Mouse (Mus musculus) splenic B cell, adult 2 months (primary cell): ENCODE results near the gene Plcb1.

Experiments used
- DNase-seq: peaks from one replicate; pipeline ENCODE4 v3.0.0-alpha.2; 2011; ENCODE audit warnings: low read depth, low spot score
- H3K27me3 ChIP-seq: 2 replicates; pipeline ENCODE4 v1.6.1; 2012; ENCODE audit warnings: mild to moderate bottlenecking, low read length, moderate library complexity, mixed read lengths; ENCODE audit not compliant: control insufficient read depth, poor library complexity, insufficient read depth, severe bottlenecking
- H3K36me3 ChIP-seq: 2 replicates; pipeline ENCODE4 v1.6.1; 2012; ENCODE audit warnings: mild to moderate bottlenecking, low read length, moderate library complexity, mixed read lengths; ENCODE audit not compliant: control insufficient read depth, poor library complexity, insufficient read depth, severe bottlenecking

Plcb1 gene

GRCm38 (mm10) chr2:134821176-134821575 is 35.3 kb downstream of the Plcb1 start:
- no peak for DNase-seq
- no peaks in the 10 kb centered on the region for H3K36me3 ChIP-seq
- H3K27me3 ChIP-seq, result no peaks in the 10 kb centered on the region

- Histone ChIP-seq H3K36me3 (no peaks in the 10 kb centered on the region), H3K27me3 (no peaks in the 10 kb centered on the region)
- DNase-seq, result no peak
Observed at GRCm38 (mm10) chr2:134825645-134826044, 39.8 kb downstream of the Plcb1 start.

DNA sequence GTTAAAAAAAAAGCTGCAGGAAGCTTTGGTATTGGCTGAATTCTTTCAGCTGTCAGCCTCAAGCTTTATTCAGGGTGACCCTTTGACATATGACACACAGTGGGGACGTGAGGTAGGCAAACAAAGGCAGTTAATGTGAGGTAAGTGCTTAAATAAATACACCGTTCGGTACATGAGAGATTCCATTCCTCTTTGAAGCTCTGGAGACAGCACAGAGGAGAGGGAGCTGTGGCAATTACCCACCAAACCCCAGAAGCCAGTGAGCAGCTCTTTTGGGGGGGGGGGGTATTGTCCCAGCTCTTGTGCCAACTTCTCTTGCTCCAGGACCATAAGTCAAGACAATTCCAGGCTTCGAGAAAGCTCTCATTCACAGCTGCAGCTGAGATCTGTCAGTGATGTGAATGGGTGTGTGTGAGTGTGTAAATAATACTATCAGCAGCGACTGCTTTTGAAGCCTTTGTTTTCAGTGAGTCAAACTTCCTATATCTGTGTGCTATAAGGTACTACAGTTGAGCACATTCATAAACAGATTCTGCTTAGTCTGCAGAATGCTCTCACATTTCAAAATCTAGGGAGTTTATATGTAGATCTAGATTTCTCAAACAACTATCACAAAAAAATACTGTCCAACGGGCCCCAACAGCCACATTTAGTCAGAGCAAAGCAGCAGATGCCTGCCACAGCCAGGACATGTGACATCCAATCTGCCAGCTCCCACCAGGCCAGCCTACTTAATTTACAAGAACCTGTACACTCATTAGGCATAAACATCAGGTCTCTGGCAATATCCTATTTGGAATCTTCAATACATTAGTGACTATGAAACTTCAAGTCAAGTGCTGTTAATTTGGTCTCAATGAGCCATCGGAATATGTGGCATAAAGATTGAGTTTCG is 40.5 kb downstream of the Plcb1 start:
- DNase-seq, result no peak
- no peaks in the 10 kb centered on the region for H3K36me3 ChIP-seq
- no peaks in the 10 kb centered on the region for H3K27me3 ChIP-seq

GRCm38 (mm10) chr2:134827778-134828487 is 42.1 kb downstream of the Plcb1 start:
- no peak for DNase-seq
- no peaks in the 10 kb centered on the region for H3K36me3 ChIP-seq
- H3K27me3 ChIP-seq, result no peaks in the 10 kb centered on the region

DNA sequence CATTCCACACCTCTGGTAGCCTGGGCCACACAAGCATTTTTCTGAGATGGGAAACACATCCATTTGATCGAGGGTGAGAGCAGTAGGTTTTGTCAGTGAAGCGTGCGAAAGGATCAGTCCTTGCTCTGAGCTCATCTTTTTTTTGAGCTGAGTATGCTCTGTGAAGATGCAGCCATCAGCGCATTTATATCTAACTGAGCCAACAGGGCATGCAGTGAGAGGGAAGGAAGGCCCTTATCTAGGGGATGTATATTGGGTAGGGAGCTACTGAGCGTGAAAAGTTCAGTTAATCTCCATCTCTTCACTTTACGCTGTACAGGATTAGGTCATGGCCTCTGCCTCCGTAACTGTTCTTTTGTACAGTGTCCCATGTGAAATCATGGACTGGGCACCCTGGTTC is 46.0 kb downstream of the Plcb1 start:
- no peak for DNase-seq
- Histone ChIP-seq H3K27me3 (no peaks in the 10 kb centered on the region), H3K36me3 (no peaks in the 10 kb centered on the region)

GRCm38 (mm10) chr2:134836097-134836496 is 50.2 kb downstream of the Plcb1 start:
- Histone ChIP-seq H3K27me3 (no peaks in the 10 kb centered on the region), H3K36me3 (no peaks in the 10 kb centered on the region)
- DNase-seq, result no peak

DNA sequence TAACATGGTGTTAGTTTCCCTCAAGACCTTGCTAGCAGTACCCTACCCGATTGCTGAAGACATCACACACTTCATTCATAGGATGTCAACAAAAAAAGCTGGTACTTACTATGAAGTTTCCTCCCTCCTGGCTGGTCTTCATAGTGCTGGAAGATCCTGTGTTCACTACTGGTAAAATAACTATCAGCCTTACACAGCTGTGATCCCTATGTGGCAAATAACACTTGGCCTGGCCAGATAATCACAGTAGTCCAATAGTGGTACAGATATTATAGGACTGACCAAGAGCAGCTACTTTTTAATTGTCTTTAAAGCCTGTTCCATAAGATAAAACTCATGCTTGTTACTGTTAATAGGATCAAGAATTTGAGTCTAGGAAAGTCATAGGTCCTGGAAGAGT is 52.3 kb downstream of the Plcb1 start:
- Histone ChIP-seq H3K27me3 (no peaks in the 10 kb centered on the region), H3K36me3 (no peaks in the 10 kb centered on the region)
- DNase-seq, result no peak

DNA sequence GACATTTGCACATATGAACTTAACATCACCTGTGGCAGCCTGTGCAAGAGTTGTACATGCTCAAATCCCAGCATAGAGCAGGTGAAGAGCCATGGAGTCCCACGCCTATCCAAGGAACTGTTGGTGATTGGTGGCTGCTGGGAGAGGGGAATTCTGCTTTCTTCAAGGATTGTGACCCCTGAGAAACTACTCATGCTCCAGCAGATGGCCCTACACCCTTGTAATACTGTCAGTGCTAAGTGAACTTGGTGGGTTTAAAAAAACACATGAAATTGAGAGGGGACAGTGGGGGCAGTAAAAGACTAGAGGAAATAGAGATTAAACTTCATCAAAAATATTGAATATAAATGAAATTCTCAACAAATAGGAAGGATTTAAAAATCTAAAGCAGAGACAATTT is 53.0 kb downstream of the Plcb1 start:
- DNase-seq, result no peak
- H3K27me3 ChIP-seq, result no peaks in the 10 kb centered on the region
- no peaks in the 10 kb centered on the region for H3K36me3 ChIP-seq

GRCm38 (mm10) chr2:134842883-134843282 is 57.0 kb downstream of the Plcb1 start:
- DNase-seq, result no peak
- Histone ChIP-seq H3K36me3 (no peaks in the 10 kb centered on the region), H3K27me3 (no peaks in the 10 kb centered on the region)

GRCm38 (mm10) chr2:134844391-134845238 is 58.7 kb downstream of the Plcb1 start:
- H3K36me3 ChIP-seq, result no peaks in the 10 kb centered on the region
- H3K27me3 ChIP-seq, result no peaks in the 10 kb centered on the region
- no peak for DNase-seq

DNA sequence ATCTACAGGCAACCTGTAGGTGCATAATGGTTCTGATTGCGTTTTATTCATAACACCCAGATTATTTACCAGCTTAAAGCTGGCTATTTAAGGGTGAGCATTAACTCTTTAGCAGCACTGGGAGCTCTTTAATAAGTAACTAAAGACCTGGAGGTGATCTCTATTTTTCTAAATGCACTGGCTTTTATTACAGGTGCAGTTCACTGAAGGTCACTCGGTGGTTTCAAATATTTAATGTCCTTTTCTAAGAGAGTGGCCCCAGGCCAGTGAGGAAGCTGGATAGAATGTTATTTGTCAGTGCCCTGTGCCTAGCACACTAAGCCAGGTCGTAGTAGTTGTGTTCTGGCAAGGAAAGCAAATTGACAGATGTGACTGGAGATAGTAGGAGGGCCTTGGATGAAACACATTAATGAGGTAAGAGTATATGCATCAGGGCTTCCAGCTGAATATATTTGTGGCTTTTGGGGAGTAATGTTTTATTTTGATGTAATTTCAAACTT is 59.4 kb downstream of the Plcb1 start:
- Histone ChIP-seq H3K27me3 (no peaks in the 10 kb centered on the region), H3K36me3 (no peaks in the 10 kb centered on the region)
- no peak for DNase-seq

GRCm38 (mm10) chr2:134846555-134846954 is 60.7 kb downstream of the Plcb1 start:
- H3K36me3 ChIP-seq, result no peaks in the 10 kb centered on the region
- no peaks in the 10 kb centered on the region for H3K27me3 ChIP-seq
- no peak for DNase-seq

- no peaks in the 10 kb centered on the region for H3K36me3 ChIP-seq
- no peaks in the 10 kb centered on the region for H3K27me3 ChIP-seq
- no peak for DNase-seq
Observed at GRCm38 (mm10) chr2:134851189-134852171, 65.6 kb downstream of the Plcb1 start.

DNA sequence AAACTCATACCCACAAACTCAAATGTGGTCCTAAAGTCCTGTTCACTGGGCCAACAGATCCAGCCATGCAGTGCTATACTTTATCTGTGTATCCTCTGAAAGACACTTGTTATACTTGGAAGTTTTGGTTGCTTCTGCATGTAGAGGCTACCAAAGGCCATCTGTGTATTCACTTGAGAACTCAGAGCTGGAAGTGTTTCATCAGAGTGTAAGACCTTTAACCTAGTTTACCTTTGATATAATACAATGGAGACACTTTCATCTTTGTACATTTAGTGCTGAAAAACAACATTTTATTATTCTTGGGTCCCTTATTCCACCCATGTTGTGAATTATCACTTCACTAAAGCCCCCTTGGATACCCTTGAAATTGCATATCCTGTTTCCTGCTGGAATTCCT is 70.4 kb downstream of the Plcb1 start:
- no peaks in the 10 kb centered on the region for H3K27me3 ChIP-seq
- no peaks in the 10 kb centered on the region for H3K36me3 ChIP-seq
- DNase-seq, result no peak
